Mouse (Mus musculus) spleen, adult 2 months (tissue): ENCODE results near the gene Daam2.

Experiments used
- CTCF ChIP-seq: fragments of 200-500 bp; IDR thresholded peaks from 2 replicates; pipeline ENCODE4 v1.5.1; 2011; ENCODE audit warnings: mild to moderate bottlenecking, inconsistent platforms; ENCODE audit not compliant: insufficient read depth, insufficient read length, insufficient replicate concordance; ENCODE audit errors: extremely low read depth
- POLR2A ChIP-seq: fragments of 200-500 bp; IDR thresholded peaks from 2 replicates; pipeline ENCODE4 v1.6.1; 2011; ENCODE audit warnings: low read depth, low read length, inconsistent platforms

DNA sequence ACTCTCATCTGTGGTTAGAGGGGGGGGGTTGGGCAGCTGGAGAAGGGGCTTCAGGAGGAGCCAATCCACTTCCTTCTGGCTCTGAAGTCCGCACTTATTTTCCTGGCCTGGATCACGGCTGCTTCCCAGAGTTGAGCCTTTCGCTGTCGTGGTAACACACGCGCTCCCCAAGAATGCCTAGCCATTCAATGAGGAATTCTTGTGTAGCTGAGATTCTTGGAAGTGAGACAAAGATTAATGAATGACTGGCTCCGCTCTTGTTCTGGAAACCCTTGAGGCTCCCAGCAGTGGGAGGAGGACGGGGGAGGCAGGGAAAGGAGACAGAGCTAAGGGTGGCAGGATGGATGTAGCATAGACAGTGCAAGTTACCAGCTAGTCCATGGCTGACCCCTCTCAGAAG, 24.9 kb downstream of the Daam2 start:
- TF ChIP-seq POLR2A (no peak), CTCF (no peak)
